Mouse (Mus musculus): ENCODE measurements around the gene E030030I06Rik. TPM values are rescaled to one million over a fixed set of nuclear protein-coding genes. Genes with fewer than 3 reads are reported as not detected.
"Not testable (repeated sequence)": the region's sequence is repeated elsewhere in the genome, so short reads cannot be mapped to it uniquely, and the experiment has no call there.

Gene E030030I06Rik
- polyA plus RNA-seq, 1 experiment from 2014 or later: 23.1 TPM

DNA sequence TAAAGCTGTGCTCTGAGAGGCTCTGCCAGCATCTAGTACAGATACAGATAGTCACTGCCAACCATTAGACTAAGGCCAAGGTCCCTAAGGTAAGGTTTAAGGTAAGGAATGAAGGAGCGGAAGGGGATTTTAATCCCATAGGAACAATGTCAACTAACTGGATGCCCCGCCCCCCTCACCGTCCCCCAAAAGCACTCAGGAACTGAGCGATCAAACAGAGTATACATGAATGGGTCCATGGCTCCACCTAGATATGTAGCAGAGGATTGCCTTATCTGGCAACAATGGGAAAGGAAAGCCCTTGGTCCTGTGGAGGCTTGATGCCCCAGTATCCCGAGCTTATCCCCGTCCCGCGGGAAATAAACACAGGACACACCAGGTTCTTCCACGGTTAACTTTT, 14.2 kb upstream of the E030030I06Rik start:
- Histone ChIP-seq H3K27me3 (peaks cover 24% of the 10 kb centered on the region), H3K4me2 (peak overlapping the region; percentile 42)
- not testable (repeated sequence) for H3K27ac ChIP-seq; H3K9ac ChIP-seq; H3K36me3 ChIP-seq; ATAC-seq (ENCODE audit: borderline replicate concordance, extremely low read depth, low FRiP score, low TSS enrichment); H3K4me1 ChIP-seq; H3K4me3 ChIP-seq; H3K9me3 ChIP-seq
- 6% methylated on average over 9 of the region's 9 CpGs for WGBS

DNA sequence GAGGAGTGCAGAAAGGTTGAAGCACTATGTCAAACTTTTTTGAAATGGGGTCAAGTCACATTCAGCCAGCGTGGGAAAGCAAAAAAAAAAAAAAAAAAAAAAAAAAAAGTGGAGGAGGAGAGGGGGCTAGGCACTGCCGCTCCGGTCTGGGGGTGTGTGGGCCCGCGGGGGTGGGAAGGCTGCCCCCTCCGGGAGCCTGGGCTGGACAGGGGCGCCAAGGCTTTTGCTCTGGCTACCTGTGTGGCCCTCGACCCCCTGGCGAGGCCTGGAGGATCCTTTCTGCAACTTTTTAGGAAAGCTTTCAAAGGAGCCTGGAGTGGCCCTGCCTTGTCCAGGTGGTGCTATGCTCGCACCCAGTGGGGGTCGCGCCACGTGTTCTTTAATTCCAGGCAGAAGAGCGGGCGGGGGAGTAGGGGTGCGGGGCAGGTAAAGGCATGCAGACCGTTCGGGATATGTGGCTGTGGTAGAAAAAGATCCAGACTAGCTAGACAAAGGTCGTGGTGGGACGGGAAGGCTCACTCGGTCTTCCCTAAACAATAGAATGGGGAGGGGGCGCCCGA, 10.6 kb upstream of the E030030I06Rik start:
- no peak overlapping the region for H3K27ac ChIP-seq

GRCm38 (mm10) chr10:22159131-22159561, 10.1 kb upstream of the E030030I06Rik start:
- H3K4me2 ChIP-seq: peak overlapping the region; percentile 75
- H3K36me3 ChIP-seq: no peaks in the 10 kb centered on the region
- H3K4me3 ChIP-seq: peak overlapping the region; percentile 50
- H3K9ac ChIP-seq: no peak overlapping the region
- no peak overlapping the region for H3K27ac ChIP-seq
- H3K4me1 ChIP-seq: peaks cover 6% of the 10 kb centered on the region
- H3K27me3 ChIP-seq: peaks cover 60% of the 10 kb centered on the region
- under 1% methylated on average over 24 of the region's 24 CpGs for WGBS
- H3K9me3 ChIP-seq: no peaks in the 10 kb centered on the region
- ATAC-seq (ENCODE audit: borderline replicate concordance, extremely low read depth, low FRiP score, low TSS enrichment): no peak

More for the DNA sequence above, 10.6 kb upstream of the E030030I06Rik start:
- no peak for ATAC-seq (ENCODE audit: borderline replicate concordance, extremely low read depth, low FRiP score, low TSS enrichment)
- no peaks in the 10 kb centered on the region for H3K9me3 ChIP-seq
- 6% methylated on average over 23 of the region's 23 CpGs for WGBS
- no peak overlapping the region for H3K4me3 ChIP-seq
- H3K4me2 ChIP-seq: peak overlapping the region; percentile 75
- H3K27me3 ChIP-seq: peaks cover 58% of the 10 kb centered on the region
- H3K36me3 ChIP-seq: no peaks in the 10 kb centered on the region
- no peak overlapping the region for H3K9ac ChIP-seq
- H3K4me1 ChIP-seq: peaks cover 6% of the 10 kb centered on the region

GRCm38 (mm10) chr10:22158310-22158999, 9.4 kb upstream of the E030030I06Rik start, which contains the start of the genes Raet1e and H60b:
Raet1e (plus strand) TSS chr10:22158569.
H60b (plus strand) TSS chr10:22158586.
- H3K4me1 ChIP-seq, H3K9ac ChIP-seq, H3K9me3 ChIP-seq, H3K27ac ChIP-seq, H3K36me3 ChIP-seq: not testable (repeated sequence)
- peak; percentile 81 for ATAC-seq (ENCODE audit: borderline replicate concordance, extremely low read depth, low FRiP score, low TSS enrichment)
- Histone ChIP-seq H3K4me2 (peak within 1 kb of the TSS; percentile 75), H3K4me3 (peak within 1 kb of the TSS; percentile 50), H3K27me3 (peaks cover 67% of the 10 kb centered on the region)
- WGBS: 2% methylated on average over 48 of the region's 48 CpGs

DNA sequence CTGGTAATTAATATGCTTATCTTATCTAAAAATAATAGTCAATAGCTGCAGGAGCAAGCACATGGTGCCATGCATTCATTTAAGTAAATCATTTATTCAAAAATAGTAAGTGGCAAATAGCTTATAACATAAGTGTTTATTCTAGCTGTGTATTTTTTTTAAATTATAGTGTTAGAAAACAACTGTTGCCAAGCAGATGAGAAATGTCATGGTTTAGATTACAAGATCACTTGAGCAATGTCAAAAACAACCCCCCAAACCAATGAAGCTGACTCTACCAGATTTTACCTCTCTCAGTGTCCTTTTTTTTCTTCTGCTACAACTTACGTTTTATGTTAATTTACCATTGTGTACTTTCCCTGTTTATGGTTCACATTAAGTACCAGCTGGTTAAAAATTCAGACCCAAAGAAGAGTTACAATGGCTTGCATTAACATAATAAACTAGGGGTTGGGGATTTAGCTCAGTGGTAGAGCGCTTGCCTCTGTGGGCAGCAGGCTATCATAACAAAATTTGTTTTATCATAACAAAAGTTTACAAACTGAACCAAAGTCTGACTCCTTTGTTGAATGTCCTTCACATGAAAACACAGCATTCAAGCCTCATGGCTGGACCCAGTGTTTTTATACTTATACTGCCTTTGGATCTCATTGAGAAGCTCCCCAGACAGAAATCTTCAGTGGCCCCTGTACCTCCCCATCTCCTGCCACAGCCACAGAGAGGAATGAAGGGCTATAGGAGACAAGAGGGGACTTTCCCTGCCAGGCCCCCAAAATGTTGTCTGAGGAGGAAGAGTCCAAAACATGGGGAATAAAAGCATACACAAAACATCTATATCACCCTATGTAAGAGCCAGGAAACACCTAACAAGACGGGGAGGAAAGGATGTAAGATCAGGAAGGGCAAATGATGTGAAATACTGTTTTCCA, 6.1 kb upstream of the E030030I06Rik start:
- Histone ChIP-seq H3K36me3 (no peaks in the 10 kb centered on the region), H3K27ac (no peak overlapping the region), H3K27me3 (peaks cover 86% of the 10 kb centered on the region), H3K4me1 (peaks cover 19% of the 10 kb centered on the region), H3K9ac (no peak overlapping the region), H3K9me3 (no peaks in the 10 kb centered on the region), H3K4me2 (no peak overlapping the region), H3K4me3 (no peak overlapping the region)
- WGBS: 23% methylated on average over 3 of the region's 3 CpGs
- ATAC-seq (ENCODE audit: borderline replicate concordance, extremely low read depth, low FRiP score, low TSS enrichment): no peak

- not testable (repeated sequence) for H3K9ac ChIP-seq; H3K27ac ChIP-seq; ATAC-seq (ENCODE audit: borderline replicate concordance, extremely low read depth, low FRiP score, low TSS enrichment); H3K36me3 ChIP-seq; H3K9me3 ChIP-seq
- H3K4me3 ChIP-seq: peak overlapping the region; percentile 36
- WGBS: under 1% methylated on average over 38 of the region's 38 CpGs
- H3K27me3 ChIP-seq: peaks cover 85% of the 10 kb centered on the region
- peak overlapping the region; percentile 66 for H3K4me2 ChIP-seq
- peaks cover 25% of the 10 kb centered on the region for H3K4me1 ChIP-seq
Measured at GRCm38 (mm10) chr10:22154127-22154526, 5.1 kb upstream of the E030030I06Rik start.

DNA sequence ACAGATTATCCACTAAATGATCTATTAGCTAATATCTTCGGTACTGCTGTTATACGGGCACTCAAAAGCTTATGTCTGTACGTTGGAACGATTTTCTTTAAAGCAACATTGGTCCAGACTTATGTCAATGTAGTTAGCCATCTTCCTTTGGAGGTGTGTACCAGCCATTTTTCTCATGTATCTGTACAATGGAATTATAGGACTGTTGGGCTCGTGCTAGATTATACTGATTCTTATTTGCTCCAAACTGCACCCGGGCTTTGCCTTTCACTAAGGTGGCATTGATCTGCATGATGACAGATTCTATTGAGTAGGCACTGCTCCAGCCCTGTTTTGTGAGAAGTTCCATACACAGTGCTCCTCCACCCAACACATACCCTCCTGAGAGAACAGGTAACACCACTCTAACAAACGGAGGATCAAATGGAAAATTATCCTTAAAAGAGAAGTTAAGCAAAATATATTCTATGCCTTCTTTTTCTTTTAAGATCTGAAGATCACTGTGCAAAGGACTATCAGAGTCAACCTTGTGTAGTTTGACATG, 4.1 kb upstream of the E030030I06Rik start:
- H3K27ac ChIP-seq; H3K9me3 ChIP-seq; ATAC-seq (ENCODE audit: borderline replicate concordance, extremely low read depth, low FRiP score, low TSS enrichment); H3K4me2 ChIP-seq; H3K36me3 ChIP-seq; H3K4me3 ChIP-seq; H3K9ac ChIP-seq: not testable (repeated sequence)
- H3K4me1 ChIP-seq: peaks cover 21% of the 10 kb centered on the region
- 7% methylated on average over 7 of the region's 7 CpGs for WGBS
- peaks cover 76% of the 10 kb centered on the region for H3K27me3 ChIP-seq

DNA sequence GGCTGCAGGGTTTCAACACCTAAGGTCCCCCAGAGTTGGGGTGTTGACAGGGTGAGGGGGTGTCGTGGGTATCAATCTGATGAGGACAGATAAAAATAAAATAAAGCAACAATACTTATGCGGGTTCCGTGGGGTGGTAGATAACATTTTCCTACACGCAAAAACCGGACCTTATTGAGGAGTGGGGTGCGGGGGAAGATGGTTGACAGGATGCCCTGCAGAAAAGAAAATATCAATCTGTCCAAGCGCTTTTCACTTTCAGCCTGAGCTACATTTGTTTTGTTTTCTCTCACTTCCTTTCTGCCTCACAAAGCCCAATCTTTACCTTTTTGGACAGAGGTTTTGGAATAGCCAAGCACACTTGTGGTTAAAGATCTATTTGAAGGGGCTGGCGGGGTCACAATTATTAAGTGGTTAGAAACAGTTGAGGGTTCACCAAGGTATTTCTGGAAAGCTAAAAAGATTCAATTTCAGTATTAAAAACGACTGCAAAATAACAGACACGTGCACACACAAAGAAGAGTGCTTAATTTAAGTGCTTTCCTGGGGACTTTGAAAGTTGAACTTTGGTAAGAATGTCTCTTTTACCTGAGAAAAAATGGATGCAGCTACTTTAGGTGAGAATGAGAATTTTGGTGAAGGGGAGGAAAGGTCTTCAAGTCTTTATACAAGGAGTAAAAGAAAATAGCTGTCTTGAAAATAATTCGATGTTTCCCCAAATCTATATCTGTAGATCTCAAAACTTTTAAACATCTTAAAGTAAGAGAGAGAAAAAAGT, 3.0 kb upstream of the E030030I06Rik start:
- not testable (repeated sequence) for H3K36me3 ChIP-seq; H3K9me3 ChIP-seq; H3K9ac ChIP-seq; H3K4me3 ChIP-seq; H3K4me2 ChIP-seq; H3K27ac ChIP-seq; ATAC-seq (ENCODE audit: borderline replicate concordance, extremely low read depth, low FRiP score, low TSS enrichment)
- Histone ChIP-seq H3K27me3 (peaks cover 65% of the 10 kb centered on the region), H3K4me1 (peaks cover 21% of the 10 kb centered on the region)
- WGBS: 4% methylated on average over 11 of the region's 11 CpGs

DNA sequence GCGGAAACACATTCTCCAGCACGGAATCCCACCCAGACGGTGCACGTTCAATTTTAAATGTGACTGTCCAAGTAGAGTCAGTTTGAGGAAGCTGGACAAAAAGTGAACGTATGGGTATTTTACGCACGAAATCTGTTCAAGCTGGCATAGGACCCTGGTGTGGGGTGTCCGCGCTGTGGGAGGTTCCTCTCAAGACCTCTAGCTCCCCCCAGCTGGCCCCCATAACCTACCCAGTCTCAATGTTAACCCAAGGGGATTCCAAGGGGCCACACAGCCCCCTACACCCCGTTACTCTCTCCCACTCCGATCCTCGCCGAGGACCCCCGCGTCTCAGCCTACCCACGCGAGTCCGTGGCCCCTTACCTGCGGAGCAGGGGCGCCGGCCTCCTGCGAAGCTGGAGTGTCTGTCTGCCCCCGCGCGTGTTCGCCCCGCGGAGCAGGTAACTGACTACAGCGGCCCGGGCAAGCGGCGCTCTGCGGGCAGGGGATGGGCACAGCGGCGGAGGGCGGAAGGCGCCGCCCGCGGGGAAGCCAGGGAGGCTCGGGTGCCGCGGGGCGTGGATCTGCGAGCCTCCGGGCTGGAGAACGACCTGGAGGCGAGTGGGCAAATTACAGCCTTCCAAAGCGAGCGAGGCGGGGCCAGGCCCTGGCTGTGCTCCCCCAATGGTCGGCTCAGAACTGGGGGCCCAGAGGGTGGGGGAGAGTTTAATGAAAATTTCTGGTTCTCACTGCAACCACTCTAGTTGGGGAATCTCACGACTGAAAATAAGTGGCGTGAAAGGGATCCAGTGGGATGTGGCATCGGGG, 2.2 kb upstream of the E030030I06Rik start:
- not testable (repeated sequence) for H3K27ac ChIP-seq; H3K9me3 ChIP-seq; H3K9ac ChIP-seq; H3K36me3 ChIP-seq; ATAC-seq (ENCODE audit: borderline replicate concordance, extremely low read depth, low FRiP score, low TSS enrichment)
- peak overlapping the region; percentile 99 for H3K4me2 ChIP-seq
- H3K4me1 ChIP-seq: peaks cover 21% of the 10 kb centered on the region
- H3K27me3 ChIP-seq: peaks cover 58% of the 10 kb centered on the region
- under 1% methylated on average over 55 of the region's 55 CpGs for WGBS
- peak overlapping the region; percentile 27 for H3K4me3 ChIP-seq

DNA sequence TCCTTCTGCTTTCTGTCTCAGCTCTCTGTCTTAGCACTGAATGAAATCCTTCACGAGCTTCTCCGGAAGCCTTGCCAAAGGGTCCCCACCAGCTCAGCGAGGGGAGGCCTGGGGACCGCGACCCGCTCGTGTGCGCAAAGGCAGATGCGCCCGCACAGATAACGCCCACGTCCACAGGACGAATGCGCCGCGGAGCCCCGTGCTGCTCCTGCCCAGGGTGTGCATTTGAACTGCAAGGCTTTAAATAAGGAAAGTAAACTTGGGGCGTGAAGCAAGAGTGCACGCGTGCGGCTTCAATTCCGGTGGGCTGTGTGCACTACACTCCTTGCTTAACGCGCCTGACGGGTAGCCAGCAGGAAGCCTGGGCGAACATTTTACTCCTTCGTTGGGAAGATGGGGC, 1.5 kb upstream of the E030030I06Rik start:
- Histone ChIP-seq H3K4me1 (peaks cover 21% of the 10 kb centered on the region), H3K27ac (no peak overlapping the region), H3K9me3 (no peaks in the 10 kb centered on the region), H3K36me3 (no peaks in the 10 kb centered on the region), H3K4me2 (peak overlapping the region; percentile 99), H3K9ac (no peak overlapping the region), H3K4me3 (peak overlapping the region; percentile 72), H3K27me3 (peaks cover 51% of the 10 kb centered on the region)
- ATAC-seq (ENCODE audit: borderline replicate concordance, extremely low read depth, low FRiP score, low TSS enrichment): no peak
- under 1% methylated on average over 27 of the region's 27 CpGs for WGBS

All from lung, embryonic 15.5 days (tissue).